Mouse (Mus musculus) MEL (cell line): ENCODE measurements at regions not wholly inside any gene's neighbourhood (a gene's known extent, or its start where the extent isn't known, plus 50 kb on each side); places are given as distances from the start of the nearest gene placed in this dataset.

ENCODE experiments used
- EP300 ChIP-seq, 2 experiments: IDR thresholded peaks; 2 replicates each; pipeline ENCODE4 v1.6.1; 2011; ENCODE audit warnings: improper control_type of control experiment in 2 of 2, low read length in 2 of 2, low read depth in 1 of 2, mild to moderate bottlenecking in 1 of 2
- GATA1 ChIP-seq: IDR thresholded peaks from 2 replicates; pipeline ENCODE4 v1.6.1; 2011; ENCODE audit warnings: low read depth, low read length, improper control_type of control experiment
- MAZ ChIP-seq: IDR thresholded peaks from 2 replicates; pipeline ENCODE4 v1.6.1; 2012; ENCODE audit warnings: low read depth, mild to moderate bottlenecking, inconsistent platforms, low read length, improper control_type of control experiment
- MEF2A ChIP-seq: IDR thresholded peaks from 2 replicates; pipeline ENCODE4 v1.6.1; 2014; ENCODE audit warnings: low read depth, mild to moderate bottlenecking, inconsistent platforms, low read length, improper control_type of control experiment; ENCODE audit not compliant: poor library complexity, insufficient replicate concordance, severe bottlenecking; ENCODE audit errors: extremely low read depth
- MYC ChIP-seq: IDR thresholded peaks from 2 replicates; pipeline ENCODE4 v1.6.1; 2011; ENCODE audit warnings: low read depth, mild to moderate bottlenecking, low read length, improper control_type of control experiment, moderate library complexity

GRCm38 (mm10) chr8:93750921-93751320 lies 58.8 kb upstream of the Gnao1 start:
- TF ChIP-seq MAZ (no peak), MYC (no peak), GATA1 (no peak), MEF2A (no peak), EP300 (IDR thresholded peaks at IDR 0.05; ENCODE audit: low read depth in 1 of 2, low read length in 2 of 2) (no peak)
